Mouse (Mus musculus) lung, postnatal 0 days (tissue): ENCODE data around the gene Cyba.

Experiments used
- CTCF ChIP-seq: IDR thresholded peaks from 2 replicates; pipeline ENCODE4 v1.5.1; 2016; ENCODE audit warnings: antibody characterized with exemption, mild to moderate bottlenecking
- EP300 ChIP-seq: IDR thresholded peaks from 2 replicates; pipeline ENCODE4 v1.6.1; 2016; ENCODE audit warnings: antibody characterized with exemption, mild to moderate bottlenecking, control low read depth

GRCm38 (mm10) chr8:122461473-122462148, 28.9 kb upstream of the Cyba start:
- TF ChIP-seq CTCF (no peak), EP300 (no peak)
